Comparison of ENCODE assay signal across 10 mouse cellular contexts in genomic region chr10:70521379-70521778, GRCm38 (mm10).
DNase-seq lines count a peak whose midpoint lies in the region; ATAC-seq and TF ChIP-seq lines count a peak whose summit lies in the region.
"Had no signal": no experiment of that assay in that cellular context is flagged by ENCODE, and none has a peak within 500 bp of the region (broad histone marks: within the 10 kb centered on the region; RNA-seq: fewer than 3 reads in every experiment).

No protein-coding gene starts in this region.

- peak; percentile 21 for DNase-seq in lung, postnatal 0 days (ENCODE audit: low spot score)
- no peak for DNase-seq in lung, adult 18-20 months
- no peak for DNase-seq in limb, embryonic 14.5 days (ENCODE audit: low spot score)
- no peak for DNase-seq in urinary bladder, postnatal 14 days (ENCODE audit: low spot score)
- no peak for DNase-seq in natural killer cell, adult 2 months (ENCODE audit: low spot score in 2 of 2)
- no peak for DNase-seq in kidney, adult 18-20 months

- no peaks in the 10 kb centered on the region for H3K36me3 ChIP-seq in lung, postnatal 0 days (ENCODE audit: insufficient read depth, low read length)
- peaks cover 2% of the 10 kb centered on the region; the same call in 1 of the 2 replicates for H3K36me3 ChIP-seq in forebrain, embryonic 15.5 days
- no peaks in the 10 kb centered on the region for H3K36me3 ChIP-seq in limb, embryonic 14.5 days (ENCODE audit: control insufficient read depth, insufficient read depth, low read length)
- H3K36me3 ChIP-seq in stomach, embryonic 15.5 days, result no peaks in the 10 kb centered on the region

- peak overlapping the region; percentile 31; the same call in 1 of the 2 replicates for H3K4me3 ChIP-seq in lung, postnatal 0 days (ENCODE audit: low read depth, low read length)
- peak overlapping the region; percentile 39 for H3K4me3 ChIP-seq in forebrain, embryonic 15.5 days
- H3K4me3 ChIP-seq in limb, embryonic 14.5 days (replicated peaks; ENCODE audit: low read length), result peak overlapping the region; percentile 47
- H3K4me3 ChIP-seq in stomach, embryonic 15.5 days (replicated peaks), result peak overlapping the region; percentile 42
- H3K4me3 ChIP-seq: erythroblast, embryonic 14.5 days had no signal

- no peak overlapping the region for H3K27ac ChIP-seq in lung, postnatal 0 days (ENCODE audit: low read length)
- H3K27ac ChIP-seq in forebrain, embryonic 15.5 days (replicated peaks), result no peak overlapping the region
- no peak overlapping the region for H3K27ac ChIP-seq in limb, embryonic 14.5 days (replicated peaks; ENCODE audit: low read depth, low read length)
- no peak overlapping the region for H3K27ac ChIP-seq in stomach, embryonic 15.5 days
- H3K27ac ChIP-seq: macrophage had no signal

- H3K27me3 ChIP-seq in lung, postnatal 0 days (replicated peaks; ENCODE audit: insufficient read depth, low read length), result no peaks in the 10 kb centered on the region
- no peaks in the 10 kb centered on the region for H3K27me3 ChIP-seq in forebrain, embryonic 15.5 days
- no peaks in the 10 kb centered on the region for H3K27me3 ChIP-seq in limb, embryonic 14.5 days (ENCODE audit: control insufficient read depth, insufficient read depth, low read length)
- no peaks in the 10 kb centered on the region for H3K27me3 ChIP-seq in stomach, embryonic 15.5 days (replicated peaks)

- H3K4me2 ChIP-seq in lung, postnatal 0 days (replicated peaks; ENCODE audit: low read depth, low read length), result peak overlapping the region; percentile 56
- peak overlapping the region; percentile 68 for H3K4me2 ChIP-seq in forebrain, embryonic 15.5 days (replicated peaks)
- peak overlapping the region; percentile 95 for H3K4me2 ChIP-seq in limb, embryonic 14.5 days (replicated peaks; ENCODE audit: low read depth, low read length, severe bottlenecking)
- peak overlapping the region; percentile 92 for H3K4me2 ChIP-seq in stomach, embryonic 15.5 days

- no peak for TF ChIP-seq EP300 in lung, postnatal 0 days (IDR thresholded peaks at IDR 0.05)

- no peak for TF ChIP-seq POLR2A in limb, embryonic 14.5 days (IDR thresholded peaks at IDR 0.05; ENCODE audit: borderline replicate concordance, extremely low read depth, insufficient read depth, insufficient read length)

- no peaks in the 10 kb centered on the region for H3K9me3 ChIP-seq in lung, postnatal 0 days (ENCODE audit: low read length)
- no peaks in the 10 kb centered on the region for H3K9me3 ChIP-seq in forebrain, embryonic 15.5 days
- peaks cover 6% of the 10 kb centered on the region for H3K9me3 ChIP-seq in limb, embryonic 14.5 days (ENCODE audit: control insufficient read depth, low read length)
- H3K9me3 ChIP-seq in stomach, embryonic 15.5 days, result no peaks in the 10 kb centered on the region

- no peak overlapping the region for H3K9ac ChIP-seq in lung, postnatal 0 days (replicated peaks; ENCODE audit: low read depth)
- H3K9ac ChIP-seq in forebrain, embryonic 15.5 days (replicated peaks), result no peak overlapping the region
- H3K9ac ChIP-seq in limb, embryonic 14.5 days (ENCODE audit: low read depth, low read length, severe bottlenecking), result 0 out of 2 replicates have a peak overlapping the region, but pooled peaks have one; percentile 49
- no peak overlapping the region for H3K9ac ChIP-seq in stomach, embryonic 15.5 days

- 26% methylated on average over 5 of the region's 5 CpGs for WGBS in lung, postnatal 0 days
- 24% methylated on average over 5 of the region's 5 CpGs for WGBS in forebrain, embryonic 15.5 days
- WGBS in limb, embryonic 14.5 days, result 25% methylated on average over 5 of the region's 5 CpGs
- WGBS in stomach, embryonic 15.5 days, result 26% methylated on average over 5 of the region's 5 CpGs

- peaks cover 19% of the 10 kb centered on the region for H3K4me1 ChIP-seq in lung, postnatal 0 days (ENCODE audit: insufficient read depth, low read depth, low read length)
- peaks cover 23% of the 10 kb centered on the region for H3K4me1 ChIP-seq in forebrain, embryonic 15.5 days
- H3K4me1 ChIP-seq in limb, embryonic 14.5 days (ENCODE audit: control insufficient read depth, insufficient read depth, low read length), result peaks cover 10% of the 10 kb centered on the region
- H3K4me1 ChIP-seq in stomach, embryonic 15.5 days, result peaks cover 14% of the 10 kb centered on the region

- ATAC-seq in lung, postnatal 0 days, result no peak
- ATAC-seq in forebrain, embryonic 15.5 days (replicated peaks), result no peak
- no peak for ATAC-seq in limb, embryonic 14.5 days (ENCODE audit: low FRiP score, low read depth)
- ATAC-seq in stomach, embryonic 15.5 days (ENCODE audit: insufficient read depth, low FRiP score, low read depth), result no peak

- TF ChIP-seq CTCF in lung, postnatal 0 days (IDR thresholded peaks at IDR 0.05), result no peak
